Mouse (Mus musculus) T-helper 17 cell (primary cell): ENCODE measurements at regions not wholly inside any gene's neighbourhood (a gene's known extent, or its start where the extent isn't known, plus 50 kb on each side); places are given as distances from the start of the nearest gene placed in this dataset.

Experiments
- in situ Hi-C, 2 experiments: fragments of 300-600 bp; cut with MboI, MseI; formaldehyde crosslinking; loops; 1 replicate in 1 of 2; 2 replicates in 1 of 2; pipeline ENCODE4 v1.15.1; 2025; ENCODE audit warnings: high pct_unique_total_duplicates in 2 of 2

DNA sequence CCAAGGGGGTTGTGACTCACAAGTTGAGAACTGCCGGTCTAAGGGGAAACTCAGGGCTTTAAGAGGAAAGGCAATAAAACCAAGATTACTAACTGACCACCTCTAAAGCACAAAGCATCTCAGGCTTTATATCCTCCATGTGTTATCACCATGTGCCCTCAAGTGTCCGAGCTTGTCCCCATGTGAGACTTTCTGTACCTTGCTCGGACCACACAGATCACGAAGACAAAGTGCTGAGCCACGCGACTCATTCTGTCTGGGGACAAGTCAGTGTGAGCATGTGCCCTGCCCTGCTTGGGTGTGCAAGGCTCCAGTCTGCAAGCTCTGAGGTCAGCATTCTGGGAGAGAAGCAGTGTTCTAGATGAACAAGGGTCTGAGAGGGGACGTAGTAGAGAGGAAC is 119.2 kb upstream of the Gm26657 start:
- in situ Hi-C loops, result no loop called here

DNA sequence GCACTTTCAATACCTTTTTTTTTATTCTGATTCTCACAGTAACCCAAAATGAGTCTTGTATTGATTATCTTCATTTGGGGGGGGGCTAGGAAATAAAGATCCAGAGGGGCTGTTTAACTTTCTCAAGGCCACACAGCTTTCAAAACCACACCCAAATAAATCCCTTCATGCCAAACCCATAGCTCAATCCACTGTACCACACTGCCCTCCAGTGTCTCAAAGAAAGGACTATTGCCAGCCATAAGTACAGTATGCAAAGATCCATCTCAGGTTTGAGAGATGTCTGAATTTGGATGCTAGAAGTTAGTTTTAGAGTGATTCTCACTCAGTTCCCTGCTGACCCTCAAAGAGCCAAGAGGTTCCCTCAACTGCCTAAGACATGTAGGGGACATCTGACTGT is 120.1 kb upstream of the Gm26657 start:
- in situ Hi-C loops, result no loop called here

DNA sequence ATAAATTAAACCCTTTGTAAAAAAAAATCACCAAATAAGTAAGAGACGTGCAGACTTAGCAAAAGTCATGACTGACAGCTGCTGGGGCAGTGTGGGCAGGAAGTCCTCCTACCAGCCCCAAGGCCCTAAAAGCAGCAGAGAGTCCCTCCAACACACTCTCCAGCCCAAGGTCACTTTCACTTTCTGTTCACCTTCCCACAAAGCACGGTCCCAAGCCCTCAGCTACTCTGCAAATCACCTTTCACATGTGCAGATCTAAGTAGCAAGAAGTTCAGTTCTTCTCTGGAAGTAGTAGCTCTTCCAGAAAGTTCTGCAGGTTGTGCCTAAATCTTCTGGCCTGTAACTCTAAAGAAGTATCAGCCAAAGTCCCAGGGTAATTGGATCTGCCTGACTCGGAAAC is 120.8 kb upstream of the Gm26657 start:
- in situ Hi-C loops, result no loop called here

DNA sequence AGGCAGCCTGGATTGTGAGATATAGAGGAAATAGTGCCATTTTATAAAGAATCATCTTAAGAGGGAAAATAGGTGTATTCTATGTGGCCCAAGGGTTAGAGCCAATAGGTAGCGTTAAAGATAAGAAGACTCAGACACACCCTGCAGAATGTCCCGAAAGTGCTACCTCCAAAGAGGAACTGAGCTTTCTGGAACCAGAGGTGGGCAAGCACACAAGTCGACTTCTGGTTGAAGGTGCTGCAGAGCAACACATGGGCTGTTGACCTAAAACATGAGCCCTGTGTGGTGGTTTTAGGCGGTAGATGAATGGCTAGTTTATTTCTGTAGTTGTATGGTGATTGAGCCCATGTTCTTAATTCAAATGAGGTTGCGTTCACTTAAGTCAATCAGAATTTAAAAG is 121.4 kb upstream of the Gm26657 start:
- in situ Hi-C loops, result no loop called here

DNA sequence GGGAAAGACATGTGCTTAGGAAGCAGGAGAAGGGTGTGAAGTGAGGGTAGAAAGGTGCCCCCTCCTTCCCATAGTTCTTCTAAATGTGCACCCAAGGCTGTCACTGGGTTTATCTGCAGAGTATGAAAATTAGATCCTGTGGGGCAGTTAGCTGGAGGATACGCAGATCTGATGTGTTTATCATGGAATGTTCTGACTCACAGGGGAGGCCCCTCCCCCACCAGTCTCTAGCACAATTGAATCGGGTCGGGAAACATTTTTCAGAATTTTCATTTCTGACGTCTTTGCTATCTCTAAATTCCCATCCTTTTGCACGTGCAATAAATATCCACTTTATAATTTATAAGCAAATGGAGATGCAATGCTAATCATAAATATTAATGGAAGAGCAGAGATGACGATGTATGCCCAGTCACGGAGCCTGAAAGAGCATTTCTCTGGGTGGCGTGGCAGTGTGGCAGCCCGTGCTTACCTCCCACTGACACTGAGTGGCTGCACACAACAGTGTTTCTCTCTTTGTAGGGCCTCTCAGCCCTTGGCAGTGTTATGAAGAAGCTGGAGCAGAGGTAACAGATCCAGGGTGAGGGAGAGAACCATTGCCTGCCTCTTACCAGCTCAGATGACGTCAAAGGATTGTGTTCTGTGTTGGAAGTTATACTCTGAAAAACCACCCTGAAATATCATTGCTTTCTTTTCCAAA is 122.1 kb upstream of the Gm26657 start:
- in situ Hi-C loops, result no loop called here

DNA sequence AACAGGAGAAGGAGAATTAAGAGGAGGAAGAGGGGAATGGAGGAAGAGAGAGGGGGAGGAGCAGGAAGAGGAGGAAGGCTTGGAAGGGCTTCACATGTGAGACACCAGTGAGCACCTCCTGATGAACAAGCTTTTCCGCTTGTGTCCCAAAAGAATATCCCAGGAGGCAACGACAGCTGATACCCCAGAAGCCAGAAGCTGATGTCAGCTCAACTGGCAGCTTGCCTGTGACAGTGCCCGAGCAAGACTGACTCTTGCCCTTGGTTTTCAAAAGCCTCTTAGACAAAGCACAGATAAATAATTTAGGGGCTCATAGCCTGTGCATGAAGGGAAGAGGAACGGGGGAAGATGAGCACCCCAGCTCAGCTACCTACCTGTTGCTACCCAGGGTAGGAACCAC is 127.5 kb upstream of the Gm26657 start:
- in situ Hi-C loops, result no loop called here

DNA sequence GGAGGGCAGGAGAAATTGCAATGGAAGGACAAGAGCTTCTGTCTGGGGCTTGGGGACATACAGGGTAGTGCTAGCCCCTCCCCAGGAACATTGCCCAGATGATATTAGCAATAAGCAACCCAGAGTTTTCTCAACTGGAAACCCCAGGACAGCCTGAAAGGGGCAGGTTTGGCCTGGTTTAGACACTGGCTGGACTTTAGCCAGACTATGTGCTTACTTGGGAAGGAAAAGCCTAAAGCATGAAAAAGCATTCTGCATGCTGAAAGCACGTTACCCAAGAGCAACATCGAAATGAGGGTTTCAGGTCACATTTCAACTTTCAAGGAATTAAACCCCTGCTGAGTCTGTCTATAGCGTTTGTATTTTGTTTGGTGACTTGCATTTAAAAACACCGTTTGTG is 128.1 kb upstream of the Gm26657 start:
- in situ Hi-C loops, result no loop called here

DNA sequence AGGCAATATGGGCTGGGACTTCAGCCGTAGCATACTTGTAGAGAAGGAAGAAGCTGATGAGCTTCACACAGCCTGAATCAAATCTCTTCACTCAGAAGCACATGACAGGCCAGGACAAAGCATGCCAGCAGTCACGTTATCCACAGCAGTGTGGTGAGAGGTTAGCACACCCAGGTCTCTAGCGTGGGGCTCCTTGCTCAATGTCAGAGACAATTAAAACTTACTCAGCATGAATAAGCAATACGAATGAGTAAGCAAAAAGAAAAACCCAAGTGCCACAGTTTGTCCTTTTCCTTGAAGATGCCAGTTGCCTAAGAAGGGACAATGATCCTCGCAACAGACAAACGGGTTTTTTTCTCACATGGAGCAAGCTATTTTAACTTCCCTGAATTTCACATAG is 129.6 kb upstream of the Gm26657 start:
- in situ Hi-C loops, result no loop called here

DNA sequence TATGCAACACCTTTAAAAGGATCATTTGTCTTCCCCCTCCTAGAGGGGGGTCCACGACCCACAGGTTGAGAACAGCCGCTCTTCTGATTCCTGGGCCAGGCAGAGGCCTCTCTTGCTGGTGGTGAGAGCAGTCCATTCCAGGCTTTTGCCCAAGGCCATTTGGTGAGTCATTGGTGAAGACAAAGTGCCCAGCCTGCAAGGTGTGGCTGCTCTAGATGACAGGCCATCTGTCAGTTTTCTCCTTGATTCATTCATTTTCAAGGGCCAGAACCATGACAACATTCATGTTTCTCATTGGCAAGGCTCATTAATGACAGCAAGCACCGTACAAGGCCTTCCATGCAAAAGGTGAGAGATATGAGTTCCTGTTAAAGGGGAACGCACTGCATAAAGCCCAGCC is 131.2 kb upstream of the Gm26657 start:
- in situ Hi-C loops, result no loop called here

DNA sequence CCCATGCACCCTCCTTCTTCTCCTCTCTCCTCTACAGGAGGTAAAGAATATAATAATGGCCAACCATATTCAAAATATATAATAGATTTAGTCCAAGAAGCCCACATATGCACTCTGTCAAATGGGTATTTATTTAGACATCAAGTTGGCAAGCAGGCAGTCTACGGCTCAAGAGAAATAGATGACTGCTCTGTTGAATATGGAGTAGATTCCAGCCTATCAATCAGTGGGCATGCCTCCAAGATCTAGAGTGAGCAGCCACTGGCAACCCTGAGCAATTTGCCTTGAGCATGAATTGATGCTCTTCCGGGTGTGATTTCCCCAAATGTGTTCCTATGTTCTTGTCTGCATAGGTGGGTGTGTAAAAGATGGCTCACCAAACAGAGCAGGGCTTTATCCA is 141.5 kb upstream of the Gm26657 start:
- in situ Hi-C loops, result no loop called here

DNA sequence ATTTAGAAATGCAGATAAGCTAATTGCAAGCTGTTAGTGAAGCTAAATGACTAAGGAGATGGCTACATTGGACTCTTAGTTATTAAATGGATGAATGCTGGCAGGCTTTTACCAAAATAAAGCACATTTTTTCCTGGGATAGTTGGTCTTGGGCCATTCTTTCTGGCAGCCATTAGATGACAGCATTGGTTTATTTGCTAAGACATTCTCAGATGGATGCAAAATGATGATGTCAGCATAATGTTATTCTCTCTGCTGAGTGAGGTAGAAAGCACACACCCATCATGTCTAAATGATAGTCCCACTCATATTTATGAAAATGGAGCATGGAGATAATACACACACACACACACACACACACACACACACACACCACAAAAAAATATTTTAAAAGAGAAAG is 141.9 kb upstream of the Gm26657 start:
- in situ Hi-C loops, result no loop called here

DNA sequence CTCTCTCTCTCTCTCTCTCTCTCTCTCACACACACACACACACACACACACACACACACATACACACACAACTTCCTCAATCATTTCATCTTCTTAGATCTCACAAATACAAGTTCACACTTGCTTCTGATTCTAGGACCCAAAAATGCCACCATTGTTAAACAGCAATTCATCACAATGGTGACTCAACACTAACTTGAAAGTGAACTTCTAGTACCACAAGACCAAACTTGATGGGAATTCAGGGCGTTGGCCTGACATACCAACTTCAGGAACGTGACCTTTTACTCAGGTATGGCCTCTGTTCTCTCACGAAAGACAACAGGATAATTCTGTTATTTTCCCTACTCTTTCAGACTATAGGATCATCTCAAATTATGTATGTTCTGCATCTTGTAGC is 157.5 kb upstream of the Gm26657 start:
- in situ Hi-C loops, result no loop called here

DNA sequence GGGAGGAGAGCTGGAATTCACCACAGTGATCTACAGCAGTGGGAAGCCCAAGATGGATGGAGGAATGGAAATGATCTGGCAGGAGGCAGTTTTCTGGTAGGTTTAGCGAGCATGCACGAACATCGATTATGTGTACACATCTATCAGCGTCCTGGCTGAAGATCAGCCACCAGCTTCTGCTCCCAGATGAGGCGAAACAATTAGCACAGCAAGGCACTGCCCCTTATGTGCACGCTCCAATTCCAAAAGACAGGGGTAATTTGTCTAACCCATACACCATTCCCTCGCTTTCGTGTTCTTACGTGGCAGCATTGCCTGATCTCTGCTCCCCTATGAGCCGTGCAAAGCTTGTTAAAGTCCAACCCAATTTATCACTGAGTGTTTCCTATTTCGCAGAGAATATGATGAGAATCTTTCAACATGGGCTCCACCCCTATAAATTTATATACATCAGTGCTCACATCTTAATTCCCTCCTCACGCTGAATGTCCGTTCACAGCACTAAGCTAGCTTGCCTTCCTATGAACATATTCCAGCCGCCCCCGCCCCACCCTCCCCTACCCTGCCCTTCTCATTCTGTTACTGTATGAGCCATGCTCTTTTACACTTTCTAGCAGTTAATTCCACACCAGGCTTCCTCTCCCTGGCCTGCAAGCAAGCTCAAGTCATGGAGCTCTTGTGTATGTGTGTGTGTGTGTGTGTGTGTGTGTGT is 162.9 kb upstream of the Gm26657 start:
- in situ Hi-C loops, result no loop called here

DNA sequence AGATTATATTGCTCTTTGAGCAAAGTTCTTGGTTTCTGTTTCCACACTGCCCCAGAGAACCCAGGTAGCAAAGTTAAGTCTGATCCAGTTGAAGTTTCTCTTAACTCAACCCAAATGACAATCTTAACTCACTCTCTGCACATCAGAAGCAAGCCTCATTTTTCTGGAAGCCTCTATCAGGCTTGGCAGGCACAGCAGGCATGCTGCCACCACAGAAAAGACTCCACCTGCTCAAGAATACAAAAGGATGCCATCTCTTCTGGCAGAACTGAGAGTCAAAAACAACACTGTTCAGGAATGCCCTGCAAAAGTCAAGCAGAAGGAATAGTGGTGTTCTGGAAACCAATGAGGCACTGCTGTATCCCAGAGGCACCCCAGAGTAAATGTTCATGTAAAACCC is 187.7 kb upstream of the Gm26657 start:
- in situ Hi-C loops, result no loop called here

DNA sequence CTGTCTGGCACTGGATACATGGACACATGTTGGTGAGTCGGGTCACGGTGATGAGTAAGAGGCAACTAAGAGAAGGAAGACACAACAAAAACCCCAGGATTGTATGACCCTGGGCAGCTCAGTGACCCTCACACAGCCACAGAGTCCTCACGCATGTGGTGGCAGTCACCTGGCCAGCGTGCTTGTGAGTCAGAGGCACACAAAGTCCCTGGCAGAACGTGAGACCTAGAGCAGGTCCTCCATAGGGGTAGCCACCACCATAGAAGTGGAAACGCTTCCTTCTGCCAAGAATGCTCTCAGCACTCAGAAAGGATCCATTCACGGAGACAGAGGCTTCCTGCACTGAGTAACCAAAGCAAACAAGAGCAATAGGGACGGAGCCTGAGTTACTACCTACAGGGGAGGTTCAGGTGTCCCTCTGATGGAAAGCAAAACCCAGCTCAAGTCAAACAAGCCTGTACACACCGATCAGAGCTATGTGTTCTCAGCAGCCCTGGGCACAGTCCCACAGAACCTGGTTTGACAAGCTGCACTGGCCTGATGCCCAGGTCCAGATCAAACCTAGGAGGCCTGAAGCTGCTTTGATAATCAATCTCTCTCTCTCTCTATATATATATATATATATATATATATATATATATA is 206.4 kb upstream of the Gm26657 start:
- in situ Hi-C loops, result no loop called here

DNA sequence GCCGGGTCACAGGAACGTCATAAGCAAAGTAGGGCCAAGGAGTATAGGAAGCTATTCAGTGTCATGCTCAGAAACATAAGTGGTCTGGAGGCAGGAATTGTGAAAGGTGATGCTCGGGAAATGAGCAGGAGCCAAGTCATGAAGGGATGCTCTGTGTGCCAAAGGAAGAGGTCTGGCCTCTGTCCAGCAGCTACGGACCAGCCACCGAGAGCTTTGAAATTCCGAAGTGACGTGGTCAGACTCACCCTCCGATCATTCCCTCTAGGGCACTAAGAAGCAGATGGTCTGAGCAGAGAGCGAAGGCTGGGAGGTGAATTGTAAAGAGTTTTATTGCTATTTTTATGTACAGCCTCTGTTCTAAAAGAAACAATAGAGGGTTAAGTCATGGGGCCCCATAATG is 206.9 kb upstream of the Gm26657 start:
- in situ Hi-C loops, result no loop called here

DNA sequence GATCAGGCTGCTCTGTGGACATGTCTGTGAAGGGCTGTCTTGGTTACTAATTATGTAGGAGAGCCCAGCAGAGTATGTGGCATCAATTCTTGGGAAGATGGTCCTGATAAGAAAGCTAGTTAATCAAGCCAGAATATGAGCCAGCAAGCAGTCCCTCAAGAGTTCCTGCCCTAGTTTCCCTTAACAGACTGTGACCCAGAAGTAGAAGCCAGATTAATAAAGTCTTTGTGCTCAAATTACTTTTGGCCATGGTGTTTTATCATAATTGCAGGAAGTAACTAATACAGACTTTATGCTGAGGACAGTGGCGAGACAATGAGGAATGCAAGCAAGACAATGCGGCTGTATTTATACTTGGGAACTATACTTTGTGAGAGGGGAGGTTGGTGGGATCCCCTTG is 211.3 kb upstream of the Gm26657 start:
- in situ Hi-C loops, result no loop called here

DNA sequence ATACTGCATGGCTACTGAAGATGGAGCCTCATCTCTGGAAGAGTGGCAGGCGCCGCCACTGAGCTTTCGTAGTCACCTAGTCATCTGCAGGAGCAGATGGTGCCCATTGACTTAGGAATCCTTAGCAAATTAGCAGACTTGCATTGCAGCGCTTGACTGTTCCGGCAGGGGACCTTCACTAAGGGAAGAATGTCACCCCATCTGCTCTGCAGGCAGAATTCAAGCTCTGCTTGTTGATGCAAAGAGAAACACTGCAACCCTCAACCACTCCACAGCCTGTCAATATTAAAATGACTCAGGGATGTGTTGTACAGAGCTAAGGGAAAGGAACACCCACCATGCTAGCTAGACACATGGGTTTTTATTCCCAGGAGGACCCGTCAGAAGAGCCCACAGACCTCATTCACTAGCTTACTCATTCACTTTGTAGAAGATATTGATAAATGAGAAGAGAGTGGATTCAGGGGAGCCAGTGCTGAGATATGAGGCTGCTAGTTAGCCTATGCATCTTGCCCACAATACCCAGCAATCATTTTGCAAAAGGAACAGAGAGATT is 215.4 kb upstream of the Gm26657 start:
- in situ Hi-C loops, result no loop called here

DNA sequence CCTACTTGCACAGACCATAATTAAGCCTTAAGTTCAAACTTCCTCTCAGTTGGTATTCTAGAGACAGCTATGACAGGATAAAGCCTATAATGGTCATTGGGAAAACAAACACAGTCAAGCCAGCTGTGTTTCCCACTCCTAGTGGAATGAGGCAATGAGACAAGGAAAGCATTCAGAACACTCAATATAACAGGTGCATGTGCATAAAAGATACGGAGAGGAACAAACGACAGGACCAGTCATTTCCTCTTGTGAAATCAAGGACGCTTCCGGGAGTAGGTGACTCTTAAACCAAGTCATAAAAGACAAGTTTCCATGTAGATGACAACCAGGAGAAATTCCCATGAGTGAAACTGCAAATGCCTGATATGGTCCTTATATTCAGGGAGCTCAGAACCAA is 232.1 kb upstream of the Gm26657 start:
- in situ Hi-C loops, result loop anchor here in 1 of 2 experiments (10.0 kb wide), 1 partner anchor 577 kb away; no protein-coding TSS in a partner anchor

DNA sequence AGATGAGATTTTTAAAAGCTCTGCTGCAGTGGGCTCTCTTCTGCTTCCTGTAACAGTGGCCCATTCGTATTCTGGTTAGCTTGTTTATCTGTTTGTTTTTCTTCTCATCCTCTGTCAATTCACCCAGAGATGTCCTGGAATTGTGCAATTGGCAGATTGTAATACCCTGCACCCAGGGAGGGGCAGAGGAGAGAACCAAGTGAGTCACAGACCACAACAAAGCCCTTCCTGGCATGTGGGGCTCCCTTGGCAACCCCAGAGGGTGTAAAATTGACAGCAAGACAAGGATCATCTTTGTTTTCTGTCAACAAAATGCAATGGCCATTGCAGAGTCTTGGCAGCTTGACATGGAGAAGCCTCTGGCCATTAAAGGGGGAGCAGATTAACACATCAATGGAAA is 233.1 kb upstream of the Gm26657 start:
- in situ Hi-C loops, result loop anchor here in 1 of 2 experiments (10.0 kb wide), 1 partner anchor 578 kb away; no protein-coding TSS in a partner anchor

DNA sequence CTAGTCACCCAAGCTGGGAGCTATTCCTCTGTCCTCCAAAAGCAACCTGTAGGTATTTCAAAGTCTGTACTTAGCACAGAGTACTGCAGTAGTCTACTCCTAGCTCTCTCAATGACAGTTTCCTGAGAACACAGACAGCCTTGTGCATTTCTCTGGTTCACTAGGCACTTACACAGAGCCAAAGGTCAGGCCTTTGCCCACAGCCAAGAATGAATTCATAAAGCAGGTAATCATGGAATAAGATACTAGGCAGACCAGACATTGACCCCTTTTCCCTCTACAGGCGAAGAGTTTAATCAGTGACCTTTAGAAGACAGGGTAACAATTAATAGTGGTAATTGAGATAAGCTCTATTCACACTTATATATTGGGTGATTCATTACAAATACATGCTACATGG is 233.8 kb upstream of the Gm26657 start:
- in situ Hi-C loops, result loop anchor here in 1 of 2 experiments (10.0 kb wide), 1 partner anchor 579 kb away; no protein-coding TSS in a partner anchor

DNA sequence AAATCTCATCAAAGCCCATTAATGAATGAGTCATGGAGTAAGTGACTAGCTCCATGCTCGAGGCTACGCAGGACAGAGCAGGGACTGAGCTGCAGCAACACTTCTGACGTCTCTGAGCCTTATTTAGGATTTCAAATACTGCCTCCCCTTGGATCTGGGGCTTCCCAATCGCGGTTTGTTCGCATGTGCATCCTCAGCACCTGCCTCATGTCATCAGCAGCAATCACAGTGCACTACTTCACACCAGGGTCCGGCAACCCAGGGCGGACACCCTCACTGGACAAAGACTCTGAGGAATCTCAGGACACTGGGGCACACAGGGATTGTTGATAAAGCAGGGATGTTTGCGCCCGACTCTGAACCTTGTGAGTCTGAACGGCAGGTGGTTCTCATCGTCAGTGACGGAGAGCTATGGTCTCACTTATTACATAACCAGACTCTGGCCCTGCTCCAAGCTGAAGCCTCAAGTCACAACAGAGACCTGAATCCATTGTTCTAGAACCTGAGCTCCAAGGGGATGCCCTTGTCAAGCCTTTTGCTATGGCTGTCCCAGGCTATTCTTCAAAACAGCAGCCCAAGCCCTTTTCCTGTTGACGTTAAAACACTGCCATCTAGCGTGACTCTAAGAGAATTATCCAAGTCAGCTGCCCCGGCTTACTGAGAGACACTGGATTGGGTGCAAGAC is 247.2 kb upstream of the Gm26657 start:
- in situ Hi-C loops, result loop anchor here in 1 of 2 experiments (10.0 kb wide), 2 partner anchors 192 to 978 kb away; no protein-coding TSS in a partner anchor
